Comparison of ENCODE assay signal across 10 mouse cellular contexts in the genomic region with DNA sequence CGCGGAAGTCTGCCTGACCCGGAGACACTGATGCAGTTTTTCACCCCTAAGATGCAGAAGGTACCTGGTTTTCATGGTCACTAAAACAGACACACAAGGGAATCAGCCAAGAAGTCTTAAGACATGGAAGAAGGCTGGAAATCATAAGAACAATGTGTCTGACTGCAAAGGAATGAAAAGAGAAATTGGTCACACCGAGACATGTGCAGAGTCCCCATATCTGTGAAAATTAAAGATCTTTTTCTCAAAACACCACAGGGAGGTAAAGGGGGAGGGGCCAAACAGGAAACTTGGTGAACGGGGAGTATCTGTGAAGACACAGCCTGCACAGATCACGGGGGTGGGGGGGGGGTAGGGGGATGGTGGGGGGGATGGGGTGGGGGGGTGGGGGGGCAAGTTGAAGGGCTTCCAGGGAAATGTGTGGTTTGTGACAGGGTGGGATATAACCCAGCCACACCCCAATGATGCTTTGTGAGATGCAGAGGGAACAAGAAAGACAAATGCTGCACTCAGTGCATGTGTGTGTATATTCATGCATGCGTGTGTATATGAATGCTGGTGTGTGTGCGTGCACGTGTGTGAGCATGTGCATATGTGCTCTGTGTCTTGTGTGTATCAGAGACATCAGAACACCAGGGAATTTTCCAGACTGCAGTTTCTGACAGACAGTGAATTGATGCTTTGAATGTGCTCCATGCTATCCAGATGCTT. TPM values are rescaled to one million over a fixed set of nuclear protein-coding genes. Genes with fewer than 3 reads are reported as not detected.
A peak's percentile ranks its signal among the peaks of the same experiment; 100 is the strongest.
DNase-seq lines count a peak whose midpoint lies in the region; ATAC-seq lines count a peak whose summit lies in the region.
"Had no signal": no experiment of that assay in that cellular context is flagged by ENCODE, and none has a peak within 500 bp of the region (broad histone marks: within the 10 kb centered on the region; RNA-seq: fewer than 3 reads in every experiment).

No protein-coding gene starts in this region.

- H3K36me3 ChIP-seq in liver, embryonic 12.5 days = no peaks in the 10 kb centered on the region
- no peaks in the 10 kb centered on the region for H3K36me3 ChIP-seq in liver, embryonic 11.5 days (ENCODE audit: control insufficient read depth, insufficient read depth, low read length)
- H3K36me3 ChIP-seq in forebrain, embryonic 14.5 days (ENCODE audit: control insufficient read depth, insufficient read depth, low read length) = no peaks in the 10 kb centered on the region
- H3K36me3 ChIP-seq in midbrain, embryonic 11.5 days (ENCODE audit: control insufficient read depth, insufficient read depth, low read length) = no peaks in the 10 kb centered on the region
- H3K36me3 ChIP-seq in heart, embryonic 11.5 days (ENCODE audit: control insufficient read depth, insufficient read depth, low read length) = no peaks in the 10 kb centered on the region
- H3K36me3 ChIP-seq: stomach, embryonic 15.5 days had no signal

- no peak overlapping the region for H3K4me2 ChIP-seq in liver, embryonic 12.5 days
- no peak overlapping the region for H3K4me2 ChIP-seq in liver, embryonic 11.5 days
- peak overlapping the region; percentile 8; the same call in 1 of the 2 replicates for H3K4me2 ChIP-seq in forebrain, embryonic 14.5 days (ENCODE audit: low read length)
- no peak overlapping the region for H3K4me2 ChIP-seq in midbrain, embryonic 11.5 days
- H3K4me2 ChIP-seq in heart, embryonic 11.5 days = no peak overlapping the region
- H3K4me2 ChIP-seq: stomach, embryonic 15.5 days had no signal

- no peaks in the 10 kb centered on the region for H3K27me3 ChIP-seq in liver, embryonic 12.5 days (replicated peaks)
- H3K27me3 ChIP-seq in liver, embryonic 11.5 days (replicated peaks; ENCODE audit: control insufficient read depth, insufficient read depth, low read length) = no peaks in the 10 kb centered on the region
- H3K27me3 ChIP-seq in forebrain, embryonic 14.5 days (replicated peaks; ENCODE audit: control insufficient read depth, insufficient read depth, low read length) = no peaks in the 10 kb centered on the region
- H3K27me3 ChIP-seq in midbrain, embryonic 11.5 days (ENCODE audit: control insufficient read depth, insufficient read depth, low read length) = no peaks in the 10 kb centered on the region
- H3K27me3 ChIP-seq in heart, embryonic 11.5 days (ENCODE audit: control insufficient read depth, insufficient read depth, low read length) = no peaks in the 10 kb centered on the region
- H3K27me3 ChIP-seq: stomach, embryonic 15.5 days had no signal

- DNase-seq in liver, embryonic 11.5 days (ENCODE audit: low spot score) = no peak
- peak; percentile 45 for DNase-seq in forebrain, embryonic 14.5 days (ENCODE audit: low spot score)
- peak; percentile 73 for DNase-seq in midbrain, embryonic 11.5 days (ENCODE audit: low spot score, missing footprints)
- DNase-seq in thymus, postnatal 25 days = peak; percentile 75
- DNase-seq in cerebellum, postnatal 4 days (ENCODE audit: low spot score in 2 of 2) = no peak
- DNase-seq in heart, postnatal 4 days = no peak

- no peak overlapping the region for H3K4me3 ChIP-seq in liver, embryonic 12.5 days
- H3K4me3 ChIP-seq in liver, embryonic 11.5 days (ENCODE audit: low read depth, low read length) = no peak overlapping the region
- H3K4me3 ChIP-seq in forebrain, embryonic 14.5 days (ENCODE audit: low read depth, low read length) = no peak overlapping the region
- no peak overlapping the region for H3K4me3 ChIP-seq in midbrain, embryonic 11.5 days (ENCODE audit: low read depth, low read length)
- H3K4me3 ChIP-seq in heart, embryonic 11.5 days (ENCODE audit: low read depth, low read length) = no peak overlapping the region
- H3K4me3 ChIP-seq: stomach, embryonic 15.5 days had no signal

- no peak for ATAC-seq in liver, embryonic 12.5 days
- no peak for ATAC-seq in liver, embryonic 11.5 days (replicated peaks; ENCODE audit: low FRiP score)
- ATAC-seq in forebrain, embryonic 14.5 days = peak; percentile 18; the same call in 1 of the 2 replicates
- ATAC-seq in midbrain, embryonic 11.5 days (ENCODE audit: low FRiP score) = peak; percentile 25; the same call in 1 of the 2 replicates
- no peak for ATAC-seq in heart, embryonic 11.5 days (replicated peaks; ENCODE audit: insufficient number of reproducible peaks, low FRiP score, low TSS enrichment)

- H3K27ac ChIP-seq in liver, embryonic 12.5 days = peak overlapping the region; percentile 38; the same call in 1 of the 2 replicates
- H3K27ac ChIP-seq in liver, embryonic 11.5 days (ENCODE audit: low read depth, low read length) = no peak overlapping the region
- peak overlapping the region; percentile 96 for H3K27ac ChIP-seq in forebrain, embryonic 14.5 days (ENCODE audit: low read depth, low read length)
- H3K27ac ChIP-seq in midbrain, embryonic 11.5 days (ENCODE audit: low read depth, low read length) = no peak overlapping the region
- H3K27ac ChIP-seq in heart, embryonic 11.5 days (ENCODE audit: low read depth, low read length) = no peak overlapping the region
- H3K27ac ChIP-seq: liver, embryonic 14.5 days had no signal

- H3K4me1 ChIP-seq in liver, embryonic 12.5 days = peaks cover 77% of the 10 kb centered on the region
- peaks cover 19% of the 10 kb centered on the region for H3K4me1 ChIP-seq in liver, embryonic 11.5 days (replicated peaks; ENCODE audit: control insufficient read depth, insufficient read depth, low read length)
- peaks cover 15% of the 10 kb centered on the region for H3K4me1 ChIP-seq in forebrain, embryonic 14.5 days (ENCODE audit: control insufficient read depth, insufficient read depth, low read length)
- H3K4me1 ChIP-seq in midbrain, embryonic 11.5 days (ENCODE audit: control insufficient read depth, insufficient read depth, low read length) = peaks cover 4% of the 10 kb centered on the region
- peaks cover 3% of the 10 kb centered on the region; the same call in 1 of the 2 replicates for H3K4me1 ChIP-seq in heart, embryonic 11.5 days (ENCODE audit: control insufficient read depth, insufficient read depth, low read length)
- H3K4me1 ChIP-seq: stomach, embryonic 15.5 days had no signal

- 63% methylated on average over 9 of the region's 9 CpGs for WGBS in liver, embryonic 12.5 days (ENCODE audit: insufficient replicate concordance)
- 69% methylated on average over 9 of the region's 9 CpGs for WGBS in liver, embryonic 11.5 days
- 66% methylated on average over 9 of the region's 9 CpGs for WGBS in forebrain, embryonic 14.5 days
- WGBS in midbrain, embryonic 11.5 days = 75% methylated on average over 9 of the region's 9 CpGs
- WGBS in heart, embryonic 11.5 days (ENCODE audit: insufficient replicate concordance) = 71% methylated on average over 9 of the region's 9 CpGs

- no peak overlapping the region for H3K9ac ChIP-seq in liver, embryonic 12.5 days
- no peak overlapping the region for H3K9ac ChIP-seq in liver, embryonic 11.5 days (ENCODE audit: low read depth, low read length)
- H3K9ac ChIP-seq in forebrain, embryonic 14.5 days (ENCODE audit: low read length) = peak overlapping the region; percentile 48
- peak overlapping the region; percentile 2; the same call in 1 of the 2 replicates for H3K9ac ChIP-seq in midbrain, embryonic 11.5 days (ENCODE audit: low read length)
- no peak overlapping the region for H3K9ac ChIP-seq in heart, embryonic 11.5 days (ENCODE audit: low read depth, low read length)
- H3K9ac ChIP-seq: liver, embryonic 14.5 days; stomach, embryonic 15.5 days had no signal

- H3K9me3 ChIP-seq in liver, embryonic 12.5 days (replicated peaks) = no peaks in the 10 kb centered on the region
- H3K9me3 ChIP-seq in liver, embryonic 11.5 days (ENCODE audit: control insufficient read depth, low read length) = no peaks in the 10 kb centered on the region
- no peaks in the 10 kb centered on the region for H3K9me3 ChIP-seq in forebrain, embryonic 14.5 days (replicated peaks; ENCODE audit: control insufficient read depth, low read length)
- H3K9me3 ChIP-seq in midbrain, embryonic 11.5 days (ENCODE audit: control insufficient read depth, low read length) = no peaks in the 10 kb centered on the region
- H3K9me3 ChIP-seq in heart, embryonic 11.5 days (replicated peaks; ENCODE audit: control insufficient read depth, low read length) = no peaks in the 10 kb centered on the region
- H3K9me3 ChIP-seq: stomach, embryonic 15.5 days had no signal

RNA-seq across cellular contexts. Expression of a gene that starts 47.1 kb away (rescaled TPM):
- 17.7 and 20.8 TPM in 2 replicates for polyA plus RNA-seq in liver, embryonic 12.5 days (2016; fragmentation: Nextera tagmentation; extraction: Ambion mirVana)
- 20.0 and 20.9 TPM in 2 replicates for polyA plus RNA-seq in liver, embryonic 11.5 days (2014; fragmentation: Nextera tagmentation; extraction: Ambion mirVana)
- 28.2 and 33.2 TPM in 2 replicates for polyA plus RNA-seq in forebrain, embryonic 14.5 days (2014; fragmentation: Nextera tagmentation; extraction: Ambion mirVana)
- polyA plus RNA-seq in midbrain, embryonic 11.5 days (2014; fragmentation: Nextera tagmentation; extraction: Ambion mirVana) = 31.5 and 32.0 TPM in 2 replicates
- 16.3 and 18.8 TPM in 2 replicates for polyA plus RNA-seq in heart, embryonic 11.5 days (2014; fragmentation: Nextera tagmentation; extraction: Ambion mirVana)
- 10 to 100 TPM; 52.1 to 53.2 TPM for total RNA-seq in heart, postnatal 4 days (2021)

Comparison
In these comparisons a context has a peak if more than half of its experiments do, and no peak if none do; other contexts are left out.
1. H3K27ac ChIP-seq: peak in liver, embryonic 12.5 days (single experiment) and forebrain, embryonic 14.5 days (single experiment); none in liver, embryonic 11.5 days (single experiment), midbrain, embryonic 11.5 days (single experiment) and heart, embryonic 11.5 days (single experiment).
2. ATAC-seq: peak in forebrain, embryonic 14.5 days (single experiment) and midbrain, embryonic 11.5 days (single experiment); none in liver, embryonic 12.5 days (single experiment), liver, embryonic 11.5 days (single experiment) and heart, embryonic 11.5 days (single experiment).
3. H3K9ac ChIP-seq: peak in forebrain, embryonic 14.5 days (single experiment) and midbrain, embryonic 11.5 days (single experiment); none in liver, embryonic 12.5 days (single experiment), liver, embryonic 11.5 days (single experiment) and heart, embryonic 11.5 days (single experiment).
4. DNase-seq: peak in forebrain, embryonic 14.5 days (single experiment), midbrain, embryonic 11.5 days (single experiment) and thymus, postnatal 25 days (single experiment); none in liver, embryonic 11.5 days (single experiment), cerebellum, postnatal 4 days (0 of 2) and heart, postnatal 4 days (single experiment).